Mouse (Mus musculus) bone marrow, adult 2 months (tissue): ENCODE measurements around the gene Stxbp6. TPM values are rescaled to one million over a fixed set of nuclear protein-coding genes. Genes with fewer than 3 reads are reported as not detected.

Experiments
- H3K27ac ChIP-seq: fragments of 200-500 bp; 2 replicates; pipeline ENCODE4 v1.5.1; 2012; ENCODE audit warnings: low read depth, mild to moderate bottlenecking, control low read depth, inconsistent platforms, low read length; ENCODE audit not compliant: control insufficient read depth, poor library complexity, insufficient read depth
- H3K4me1 ChIP-seq: fragments of 200-500 bp; 2 replicates; pipeline ENCODE4 v1.6.1; 2011; ENCODE audit warnings: low read length; ENCODE audit not compliant: control insufficient read depth, insufficient read depth
- H3K4me3 ChIP-seq: fragments of 200-500 bp; replicated peaks from 2 replicates; pipeline ENCODE3; 2011; ENCODE audit warnings: mild to moderate bottlenecking, low read depth, low read length, control low read depth; ENCODE audit not compliant: control insufficient read depth
- CTCF ChIP-seq: fragments of 200-500 bp; IDR thresholded peaks from 2 replicates; pipeline ENCODE4 v1.5.1; 2011; ENCODE audit warnings: low read length, control low read depth; ENCODE audit not compliant: control insufficient read depth, insufficient read depth
- POLR2A ChIP-seq: fragments of 200-500 bp; IDR thresholded peaks from 2 replicates; pipeline ENCODE4 v1.6.1; 2011; ENCODE audit warnings: low read depth, mild to moderate bottlenecking, control low read depth, low read length, borderline replicate concordance; ENCODE audit not compliant: control insufficient read depth
- WGBS: fragments of 180-500 bp; shearing (Covaris S2); methylation state at CpG from one replicate; pipeline ENCODE4 v1.1.7; 2018; 5-methylcytosine and 5-hydroxymethylcytosine counted together
- polyA plus RNA-seq: library from polyadenylated mRNA; stranded (reverse); fragments of >200 nt; gene quantifications from 2 replicates; pipeline ENCODE4 v1.2.4, GENCODE M21; 2011; ENCODE audit warnings: low replicate concordance; ENCODE audit not compliant: missing spikeins, insufficient read depth, insufficient read length

The Stxbp6 gene
- polyA plus RNA-seq, 1 experiment = 1.3 TPM

GRCm38 (mm10) chr12:44931716-44932115, 142.8 kb downstream of the Stxbp6 start:
- no peak for TF ChIP-seq CTCF
- TF ChIP-seq POLR2A = no peak
- Histone ChIP-seq H3K4me1 (no peaks in the 10 kb centered on the region; the same call in 1 of the 2 replicates), H3K4me3 (no peak overlapping the region), H3K27ac (no peak overlapping the region)
- 60% methylated on average over 7 of the region's 7 CpGs for WGBS

DNA sequence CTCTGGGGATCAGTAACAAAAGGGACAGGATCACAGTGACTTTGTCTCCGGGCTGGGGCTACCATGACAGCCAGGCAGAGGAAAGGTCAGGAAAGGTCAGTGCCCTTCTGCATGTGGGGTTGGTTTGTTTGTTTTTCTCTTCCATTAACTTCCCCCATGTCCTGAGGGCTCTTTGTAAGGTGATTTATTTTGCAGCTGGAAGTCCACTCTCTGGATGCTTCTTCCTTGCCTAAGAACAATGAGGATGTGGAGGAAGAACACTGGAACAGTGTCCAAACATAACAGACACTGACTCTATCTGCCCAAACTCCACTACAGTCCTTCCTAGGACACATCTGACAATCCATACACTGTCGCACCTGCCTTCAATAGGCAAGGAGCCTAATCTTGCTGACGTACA, 146.1 kb downstream of the Stxbp6 start:
- no peak overlapping the region for H3K27ac ChIP-seq
- WGBS = 83% methylated on average over 3 of the region's 3 CpGs
- TF ChIP-seq CTCF (no peak), POLR2A (no peak)
- H3K4me3 ChIP-seq = no peak overlapping the region
- no peaks in the 10 kb centered on the region; the same call in 1 of the 2 replicates for H3K4me1 ChIP-seq

DNA sequence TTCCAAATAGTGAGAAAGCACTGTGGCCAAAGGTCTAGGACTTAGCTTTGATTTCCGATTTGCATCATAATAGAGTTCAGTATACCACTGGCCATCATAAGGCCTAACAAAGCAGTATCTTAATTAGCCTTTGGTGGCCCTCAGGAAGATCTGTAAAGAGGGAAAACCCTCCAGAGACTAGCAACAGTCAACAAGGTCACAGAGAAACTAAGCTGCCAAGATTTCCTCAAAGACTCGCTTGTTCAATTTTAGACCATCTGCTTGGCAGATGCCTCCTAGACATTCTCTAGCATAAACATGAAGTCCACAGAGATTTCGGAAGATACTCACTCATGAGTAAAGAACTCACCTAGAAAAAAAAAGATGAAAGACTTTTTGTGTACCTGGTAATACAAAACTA, 148.6 kb downstream of the Stxbp6 start:
- TF ChIP-seq POLR2A (no peak), CTCF (no peak)
- Histone ChIP-seq H3K27ac (no peak overlapping the region), H3K4me1 (no peaks in the 10 kb centered on the region; the same call in 1 of the 2 replicates), H3K4me3 (no peak overlapping the region)
- WGBS = 75% methylated on average over 3 of the region's 3 CpGs

DNA sequence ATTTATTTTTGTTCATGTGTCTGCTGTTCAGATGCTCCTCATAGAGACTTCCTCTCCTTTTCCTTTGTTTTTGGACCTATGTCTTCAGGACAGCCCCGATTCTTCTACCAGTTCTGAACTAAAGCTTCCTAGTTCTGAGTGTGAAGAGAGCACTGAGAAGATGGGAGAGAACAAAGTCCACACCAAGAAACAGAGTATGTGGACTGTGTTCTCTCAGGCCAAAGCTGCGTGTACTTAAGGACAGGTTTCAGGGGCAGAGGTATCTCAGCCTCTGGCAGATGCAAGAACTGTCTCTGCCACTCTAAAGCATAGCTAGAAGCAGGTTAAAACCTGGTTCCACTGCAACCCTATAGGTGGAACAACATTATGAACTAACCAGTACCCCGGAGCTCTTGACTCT, 151.2 kb downstream of the Stxbp6 start:
- Histone ChIP-seq H3K4me1 (no peaks in the 10 kb centered on the region; the same call in 1 of the 2 replicates), H3K4me3 (no peak overlapping the region), H3K27ac (no peak overlapping the region)
- no peak for TF ChIP-seq POLR2A
- no peak for TF ChIP-seq CTCF
- 75% methylated on average over 3 of the region's 3 CpGs for WGBS

GRCm38 (mm10) chr12:44922241-44922640, 152.3 kb downstream of the Stxbp6 start:
- Histone ChIP-seq H3K27ac (no peak overlapping the region), H3K4me1 (no peaks in the 10 kb centered on the region; the same call in 1 of the 2 replicates), H3K4me3 (no peak overlapping the region)
- no peak for TF ChIP-seq POLR2A
- TF ChIP-seq CTCF = no peak
- 85% methylated on average over 4 of the region's 4 CpGs for WGBS

GRCm38 (mm10) chr12:44919613-44920012, 154.9 kb downstream of the Stxbp6 start:
- WGBS = 47% methylated on average over 2 of the region's 2 CpGs
- H3K4me3 ChIP-seq = no peak overlapping the region
- no peaks in the 10 kb centered on the region; the same call in 1 of the 2 replicates for H3K4me1 ChIP-seq
- no peak overlapping the region for H3K27ac ChIP-seq
- TF ChIP-seq POLR2A (no peak), CTCF (no peak)

- no peaks in the 10 kb centered on the region; the same call in 1 of the 2 replicates for H3K4me1 ChIP-seq
- TF ChIP-seq CTCF = no peak
- TF ChIP-seq POLR2A = no peak
- H3K27ac ChIP-seq = no peak overlapping the region
- no peak overlapping the region for H3K4me3 ChIP-seq
- 40% methylated on average over 2 of the region's 2 CpGs for WGBS
Observed at GRCm38 (mm10) chr12:44918929-44919328, 155.6 kb downstream of the Stxbp6 start.

GRCm38 (mm10) chr12:44913854-44914253, 160.7 kb downstream of the Stxbp6 start:
- 58% methylated on average over 4 of the region's 4 CpGs for WGBS
- no peaks in the 10 kb centered on the region for H3K4me1 ChIP-seq
- no peak overlapping the region for H3K4me3 ChIP-seq
- TF ChIP-seq POLR2A (no peak), CTCF (no peak)
- H3K27ac ChIP-seq = no peak overlapping the region
